Mouse (Mus musculus) kidney, adult 2 months (tissue): ENCODE data around the gene Tob1. TPM values are rescaled to one million over a fixed set of nuclear protein-coding genes. Genes with fewer than 3 reads are reported as not detected.
A peak's percentile ranks its signal among the peaks of the same experiment; 100 is the strongest.

Experiments
- DNase-seq: peaks from one replicate; pipeline ENCODE4 v3.0.0; 2021
- H3K27ac ChIP-seq: fragments of 200-500 bp; 2 replicates; pipeline ENCODE4 v1.5.1; 2012; ENCODE audit warnings: low read depth, low read length, control low read depth, inconsistent platforms; ENCODE audit not compliant: insufficient read depth
- H3K27me3 ChIP-seq: fragments of 200-500 bp; replicated peaks from 2 replicates; pipeline ENCODE4 v1.6.1; 2012; ENCODE audit warnings: mild to moderate bottlenecking, moderate library complexity, low read length, inconsistent platforms; ENCODE audit not compliant: control insufficient read depth, insufficient read depth
- H3K36me3 ChIP-seq: fragments of 200-500 bp; 2 replicates; pipeline ENCODE4 v1.6.1; 2012; ENCODE audit warnings: mild to moderate bottlenecking, moderate library complexity, low read length, inconsistent platforms; ENCODE audit not compliant: control insufficient read depth, insufficient read depth
- H3K4me1 ChIP-seq: fragments of 200-500 bp; 2 replicates; pipeline ENCODE4 v1.6.1; 2011; ENCODE audit warnings: low read length; ENCODE audit not compliant: control insufficient read depth, insufficient read depth
- H3K4me3 ChIP-seq: fragments of 200-500 bp; 2 replicates; pipeline ENCODE4 v1.5.1; 2011; ENCODE audit warnings: mild to moderate bottlenecking, low read depth, low read length, control low read depth; ENCODE audit not compliant: insufficient read depth
- CTCF ChIP-seq: fragments of 200-500 bp; conservative IDR thresholded peaks from 2 replicates; pipeline ENCODE4 v1.5.1; 2011; ENCODE audit warnings: low read depth, mild to moderate bottlenecking, control low read depth, low read length, moderate library complexity, mixed read lengths; ENCODE audit not compliant: insufficient read depth, insufficient read length
- POLR2A ChIP-seq: fragments of 200-500 bp; IDR thresholded peaks from one replicate; pipeline ENCODE4 v1.6.1; 2011; ENCODE audit warnings: low read depth, low read length, control low read depth
- WGBS: fragments of 180-500 bp; shearing (Covaris S2); methylation state at CpG from one replicate; pipeline ENCODE4 v1.1.7; 2018; 5-methylcytosine and 5-hydroxymethylcytosine counted together
- polyA plus RNA-seq: library from polyadenylated mRNA; depleted of rRNA; stranded (reverse); fragments of >200 nt; gene quantifications from 2 replicates; pipeline ENCODE4 v1.2.3, GENCODE M21; 2012

Gene Tob1
- polyA plus RNA-seq, 1 experiment = 45.0 TPM

DNA sequence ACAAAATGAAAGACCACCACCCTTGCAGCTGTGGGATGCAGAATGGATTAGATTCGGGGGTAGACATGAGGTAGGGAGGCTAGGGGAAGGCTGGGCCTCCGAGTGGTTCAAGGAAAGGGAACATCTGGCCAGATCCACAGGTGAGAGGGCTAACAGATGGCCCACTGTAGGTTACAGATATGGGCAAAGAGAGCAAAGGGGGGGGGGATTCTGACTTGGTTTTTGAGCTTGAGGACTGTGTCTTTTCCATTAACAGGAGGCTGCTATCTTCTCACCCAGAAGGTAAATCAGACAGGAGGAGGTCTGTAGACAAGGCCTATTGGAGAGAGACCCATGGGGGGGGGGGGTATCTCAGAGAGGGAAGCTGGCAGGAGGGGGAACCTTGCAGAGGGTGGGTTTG lies 11.5 kb upstream of the Tob1 start:
- WGBS = 89% methylated on average over 2 of the region's 2 CpGs
- Histone ChIP-seq H3K36me3 (no peaks in the 10 kb centered on the region), H3K4me3 (no peak overlapping the region), H3K4me1 (peaks cover 7% of the 10 kb centered on the region; the same call in 1 of the 2 replicates), H3K27ac (no peak overlapping the region), H3K27me3 (no peaks in the 10 kb centered on the region)
- DNase-seq = no peak
- TF ChIP-seq CTCF (no peak), POLR2A (no peak)

- no peak for DNase-seq
- no peak for TF ChIP-seq CTCF
- no peak for TF ChIP-seq POLR2A
- Histone ChIP-seq H3K4me1 (peaks cover 7% of the 10 kb centered on the region; the same call in 1 of the 2 replicates), H3K27ac (no peak overlapping the region), H3K4me3 (no peak overlapping the region), H3K36me3 (no peaks in the 10 kb centered on the region), H3K27me3 (no peaks in the 10 kb centered on the region)
- 95% methylated on average over 4 of the region's 4 CpGs for WGBS
Measured at GRCm38 (mm10) chr11:94200422-94200821, 10.8 kb upstream of the Tob1 start.

DNA sequence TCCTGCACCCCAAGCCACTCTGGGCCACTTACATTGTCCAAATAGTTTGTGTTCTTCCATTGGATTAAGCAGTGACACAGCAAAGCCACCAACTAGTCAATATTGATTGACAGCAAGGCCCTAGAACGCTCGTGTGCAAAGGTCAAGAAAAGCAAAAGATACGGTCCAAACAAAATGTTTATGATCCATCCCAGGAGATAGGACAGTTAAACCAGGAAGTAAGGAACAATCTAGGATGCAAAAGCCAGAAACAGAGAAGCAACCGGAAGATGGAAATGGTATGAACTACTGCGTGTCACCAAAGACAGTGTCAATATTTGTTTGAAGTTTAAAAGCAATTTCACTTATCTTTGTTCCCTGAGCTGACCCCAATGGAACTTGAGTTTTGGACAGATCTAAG lies 9.1 kb upstream of the Tob1 start:
- no peak for TF ChIP-seq POLR2A
- Histone ChIP-seq H3K4me3 (no peak overlapping the region), H3K27me3 (no peaks in the 10 kb centered on the region), H3K36me3 (no peaks in the 10 kb centered on the region), H3K4me1 (no peaks in the 10 kb centered on the region), H3K27ac (no peak overlapping the region)
- WGBS = 88% methylated on average over 5 of the region's 5 CpGs
- DNase-seq = no peak

DNA sequence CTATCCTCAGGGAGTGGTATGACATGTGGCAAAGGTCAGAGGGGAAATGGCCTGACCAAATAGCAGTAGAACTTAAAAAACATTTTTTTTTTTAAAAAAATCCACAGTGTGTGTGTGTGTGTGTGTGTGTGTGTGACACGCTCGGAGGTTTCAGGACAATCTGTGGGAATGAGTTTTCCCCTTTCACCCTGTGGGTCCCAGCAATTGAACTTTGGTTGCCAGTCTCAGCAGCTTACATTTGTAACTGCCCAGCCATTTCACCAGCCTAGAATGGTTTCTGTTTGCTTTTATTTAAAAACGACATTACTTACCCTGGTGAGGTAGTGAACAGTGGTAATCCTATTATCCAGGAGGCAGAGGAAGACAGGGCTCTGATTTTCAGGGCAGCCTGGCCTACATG lies 8.2 kb upstream of the Tob1 start:
- DNase-seq = no peak
- H3K4me3 ChIP-seq = no peak overlapping the region
- WGBS = 60% methylated on average over 3 of the region's 3 CpGs

GRCm38 (mm10) chr11:94206398-94207114 lies 4.7 kb upstream of the Tob1 start:
- H3K27ac ChIP-seq = no peak overlapping the region
- WGBS = 90% methylated on average over 10 of the region's 10 CpGs
- no peaks in the 10 kb centered on the region for H3K27me3 ChIP-seq
- no peak for DNase-seq
- H3K36me3 ChIP-seq = no peaks in the 10 kb centered on the region
- H3K4me1 ChIP-seq = no peaks in the 10 kb centered on the region
- no peak for TF ChIP-seq CTCF
- no peak for TF ChIP-seq POLR2A
- no peak overlapping the region for H3K4me3 ChIP-seq

More for the DNA sequence above, 8.2 kb upstream of the Tob1 start:
- H3K27ac ChIP-seq = no peak overlapping the region
- no peaks in the 10 kb centered on the region for H3K4me1 ChIP-seq
- no peaks in the 10 kb centered on the region for H3K27me3 ChIP-seq
- TF ChIP-seq CTCF (no peak), POLR2A (no peak)
- H3K36me3 ChIP-seq = no peaks in the 10 kb centered on the region

- WGBS = 47% methylated on average over 8 of the region's 8 CpGs
- TF ChIP-seq CTCF (no peak), POLR2A (no peak)
- H3K27ac ChIP-seq = no peak overlapping the region
- H3K36me3 ChIP-seq = peaks cover 6% of the 10 kb centered on the region; the same call in 1 of the 2 replicates
- H3K4me1 ChIP-seq = no peaks in the 10 kb centered on the region
- H3K27me3 ChIP-seq = no peaks in the 10 kb centered on the region
- DNase-seq = no peak
- H3K4me3 ChIP-seq = no peak overlapping the region
Measured at GRCm38 (mm10) chr11:94208811-94209675, 2.2 kb upstream of the Tob1 start.

DNA sequence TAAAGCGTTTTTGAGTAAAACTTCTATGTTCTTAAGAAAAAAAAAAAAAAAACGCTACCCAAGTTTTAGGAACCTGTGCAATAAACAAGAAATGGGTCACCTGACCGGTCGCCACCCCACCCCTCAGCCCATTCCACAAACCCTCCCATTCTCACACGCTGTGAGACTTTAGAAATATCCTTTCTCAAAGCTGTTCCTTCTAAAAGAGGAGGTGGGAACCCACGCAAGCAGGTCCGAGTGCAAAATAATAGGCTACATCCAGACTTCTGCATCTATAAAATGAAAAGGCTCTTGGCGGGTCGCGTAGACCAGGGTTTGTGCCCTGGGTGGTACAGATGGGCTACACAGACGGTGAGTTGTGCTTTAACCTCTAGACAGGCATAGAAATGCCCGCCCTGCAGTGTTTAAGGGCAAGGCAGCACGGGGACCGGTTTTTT lies 1.5 kb upstream of the Tob1 start:
- 3% methylated on average over 14 of the region's 14 CpGs for WGBS
- no peak for TF ChIP-seq CTCF
- peak; percentile 25 for TF ChIP-seq POLR2A
- H3K27ac ChIP-seq = peak overlapping the region; percentile 99
- H3K4me1 ChIP-seq = no peaks in the 10 kb centered on the region
- DNase-seq = no peak
- peak overlapping the region; percentile 46 for H3K4me3 ChIP-seq
- H3K36me3 ChIP-seq = peaks cover 12% of the 10 kb centered on the region; the same call in 1 of the 2 replicates
- no peaks in the 10 kb centered on the region for H3K27me3 ChIP-seq
